In the genomic region with DNA sequence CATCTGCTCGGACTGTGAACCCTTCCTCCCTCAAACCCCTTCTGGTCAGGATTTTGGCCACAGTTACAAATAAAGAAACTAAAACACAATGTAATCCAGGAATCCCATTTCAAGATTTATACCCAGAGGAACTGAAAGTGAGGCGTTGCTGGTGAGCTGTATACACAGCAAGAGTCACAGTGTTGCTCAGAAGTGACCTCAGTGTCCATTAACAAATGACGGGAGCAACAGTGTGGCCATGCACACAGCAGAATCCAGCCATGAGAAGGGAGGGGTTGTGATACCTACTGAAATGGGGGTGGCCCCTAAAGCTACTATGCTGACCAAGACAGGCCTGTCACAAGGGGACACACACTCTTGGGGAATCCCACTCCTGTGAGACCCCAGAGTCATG, we compare ENCODE assay signal across 18 mouse cellular contexts. TPM values are rescaled to one million over a fixed set of nuclear protein-coding genes. Genes with fewer than 3 reads are reported as not detected.
DNase-seq lines count a peak whose midpoint lies in the region; TF ChIP-seq lines count a peak whose summit lies in the region.
"Had no signal": no experiment of that assay in that cellular context is flagged by ENCODE, and none has a peak within 500 bp of the region (broad histone marks: within the 10 kb centered on the region; RNA-seq: fewer than 3 reads in every experiment).

No protein-coding gene starts in this region.

- H3K4me1 ChIP-seq in kidney, adult 2 months (ENCODE audit: control insufficient read depth, insufficient read depth, low read length): no peaks in the 10 kb centered on the region
- H3K4me1 ChIP-seq in thymus, adult 2 months (replicated peaks; ENCODE audit: control insufficient read depth, insufficient read depth, low read length): peaks cover 33% of the 10 kb centered on the region
- peaks cover 58% of the 10 kb centered on the region for H3K4me1 ChIP-seq in megakaryocyte, embryonic 14.5 days
- H3K4me1 ChIP-seq: midbrain, embryonic 12.5 days had no signal

- no peak for TF ChIP-seq CTCF in kidney, adult 2 months (conservative IDR thresholded peaks at IDR 0.05; ENCODE audit: insufficient read depth, insufficient read length, low read depth, low read length)
- no peak for TF ChIP-seq CTCF in thymus, adult 2 months (IDR thresholded peaks at IDR 0.05; ENCODE audit: borderline replicate concordance, control insufficient read depth, extremely low read depth, insufficient read depth, low read length, poor library complexity)

- no peak for TF ChIP-seq POLR2A in kidney, adult 2 months (IDR thresholded peaks at IDR 0.05; ENCODE audit: low read depth, low read length)
- TF ChIP-seq POLR2A in thymus, adult 2 months (IDR thresholded peaks at IDR 0.05; ENCODE audit: control insufficient read depth, extremely low read depth, insufficient read depth, low read length, poor library complexity): no peak

- H3K9me3 ChIP-seq in megakaryocyte, embryonic 14.5 days: no peaks in the 10 kb centered on the region
- H3K9me3 ChIP-seq: G1E; hindbrain, embryonic 12.5 days; midbrain, embryonic 12.5 days had no signal

- H3K27ac ChIP-seq in kidney, adult 2 months (ENCODE audit: insufficient read depth, low read depth, low read length): no peak overlapping the region
- H3K27ac ChIP-seq in thymus, adult 2 months (ENCODE audit: control insufficient read depth, insufficient read depth, low read length): peak overlapping the region; percentile 96
- H3K27ac ChIP-seq: hindbrain, embryonic 12.5 days; midbrain, embryonic 12.5 days had no signal

- 65% methylated on average over 3 of the region's 3 CpGs for whole genome bisulfite sequencing in kidney, adult 2 months
- 62% methylated on average over 3 of the region's 3 CpGs for WGBS in thymus, adult 2 months

- no peak overlapping the region for H3K4me3 ChIP-seq in kidney, adult 2 months (ENCODE audit: insufficient read depth, low read depth, low read length)
- no peak overlapping the region for H3K4me3 ChIP-seq in thymus, adult 2 months (ENCODE audit: control insufficient read depth, insufficient read depth, low read length)
- peak overlapping the region; percentile 31 for H3K4me3 ChIP-seq in megakaryocyte, embryonic 14.5 days (replicated peaks)
- H3K4me3 ChIP-seq: hindbrain, embryonic 12.5 days; midbrain, embryonic 12.5 days had no signal

- H3K27me3 ChIP-seq in kidney, adult 2 months (replicated peaks; ENCODE audit: control insufficient read depth, insufficient read depth, low read length): no peaks in the 10 kb centered on the region
- H3K27me3 ChIP-seq in thymus, adult 2 months (ENCODE audit: control insufficient read depth, insufficient read depth, low read length): no peaks in the 10 kb centered on the region
- no peaks in the 10 kb centered on the region for H3K27me3 ChIP-seq in megakaryocyte, embryonic 14.5 days (replicated peaks)
- H3K27me3 ChIP-seq: midbrain, embryonic 12.5 days had no signal

- no peaks in the 10 kb centered on the region for H3K36me3 ChIP-seq in kidney, adult 2 months (ENCODE audit: control insufficient read depth, insufficient read depth, low read length)
- no peaks in the 10 kb centered on the region for H3K36me3 ChIP-seq in thymus, adult 2 months (ENCODE audit: control insufficient read depth, insufficient read depth, low read length)
- H3K36me3 ChIP-seq in megakaryocyte, embryonic 14.5 days (replicated peaks; ENCODE audit: low read length): no peaks in the 10 kb centered on the region
- H3K36me3 ChIP-seq: G1E; hindbrain, embryonic 12.5 days; midbrain, embryonic 12.5 days had no signal

- DNase-seq in kidney, adult 2 months: peak; percentile 2
- no peak for DNase-seq in kidney, adult 8-10 months
- DNase-seq in thymus, adult 2 months: no peak
- DNase-seq in thymus, postnatal 0 days (ENCODE audit: low spot score): no peak
- DNase-seq in adrenal gland, postnatal 25 days: no peak
- no peak for DNase-seq in yolk sac, embryonic 10.5 days (ENCODE audit: low spot score)
- DNase-seq: adrenal gland, postnatal 10 days; cerebellum, postnatal 25 days; heart, adult 18-20 months; right cerebral cortex, postnatal 14 days had no signal

RNA-seq across cellular contexts. Expression of gene Ifitm10, which starts 31.3 kb away (rescaled TPM):
- polyA plus RNA-seq in kidney, adult 2 months (2012; rRNA removed): 3.1 and 4.1 TPM in 2 replicates
- polyA plus RNA-seq in thymus, adult 2 months (2012; rRNA removed): 10.8 and 14.8 TPM in 2 replicates
- polyA plus RNA-seq in thymus, postnatal 0 days (2015; fragmentation: Nextera tagmentation; extraction: Ambion mirVana): 8.5 and 10.6 TPM in 2 replicates
- 3.4 and 19.5 TPM in 2 replicates for polyA plus RNA-seq in megakaryocyte, embryonic 14.5 days (2012; ENCODE audit: insufficient read depth, low replicate concordance)
- 3.0 and 4.1 TPM in 2 replicates for total RNA-seq in adrenal gland, postnatal 25 days (2021)

RNA-seq across cellular contexts. Expression of gene Krtap5-4, which starts 38.9 kb away (rescaled TPM):
- not detected in 2 replicates for polyA plus RNA-seq in kidney, adult 2 months (2012; rRNA removed)
- polyA plus RNA-seq in thymus, adult 2 months (2012; rRNA removed): not detected in 2 replicates
- not detected in 2 replicates for polyA plus RNA-seq in thymus, postnatal 0 days (2015; fragmentation: Nextera tagmentation; extraction: Ambion mirVana)
- polyA plus RNA-seq in megakaryocyte, embryonic 14.5 days (2012; ENCODE audit: insufficient read depth, low replicate concordance): not detected in 2 replicates
- not detected in 2 replicates for total RNA-seq in adrenal gland, postnatal 25 days (2021)
- total RNA-seq: adrenal gland, postnatal 10 days; G1E; heart, adult 18-20 months; layer of hippocampus, adult 18-20 months had no signal
- polyA plus RNA-seq: forebrain, embryonic 14.5 days; G1E; hindbrain, embryonic 12.5 days; intestine, embryonic 16.5 days; lung, embryonic 14.5 days; midbrain, embryonic 12.5 days had no signal

RNA-seq across cellular contexts. Expression of gene Gm49369, which starts 40.2 kb away (rescaled TPM):
- 0.36 TPM in 1 of 2 replicates, not detected in the other for polyA plus RNA-seq in kidney, adult 2 months (2012; rRNA removed)
- polyA plus RNA-seq in thymus, adult 2 months (2012; rRNA removed): 0.23 and 0.31 TPM in 2 replicates
- 5.1 TPM in 1 of 2 replicates, not detected in the other for polyA plus RNA-seq in thymus, postnatal 0 days (2015; fragmentation: Nextera tagmentation; extraction: Ambion mirVana)
- 14.0 and 303 TPM in 2 replicates for polyA plus RNA-seq in megakaryocyte, embryonic 14.5 days (2012; ENCODE audit: insufficient read depth, low replicate concordance)
- 0.55 TPM in 1 of 2 replicates, not detected in the other for total RNA-seq in adrenal gland, postnatal 25 days (2021)
- polyA plus RNA-seq: forebrain, embryonic 14.5 days; hindbrain, embryonic 12.5 days; lung, embryonic 14.5 days; midbrain, embryonic 12.5 days had no signal

RNA-seq across cellular contexts. Expression of gene Krtap5-1, which starts 45.3 kb away (rescaled TPM):
- not detected in 2 replicates for polyA plus RNA-seq in kidney, adult 2 months (2012; rRNA removed)
- polyA plus RNA-seq in thymus, adult 2 months (2012; rRNA removed): not detected in 2 replicates
- polyA plus RNA-seq in thymus, postnatal 0 days (2015; fragmentation: Nextera tagmentation; extraction: Ambion mirVana): not detected in 2 replicates
- polyA plus RNA-seq in megakaryocyte, embryonic 14.5 days (2012; ENCODE audit: insufficient read depth, low replicate concordance): not detected in 2 replicates
- total RNA-seq in adrenal gland, postnatal 25 days (2021): not detected in 2 replicates
- total RNA-seq: adrenal gland, postnatal 10 days; G1E; heart, adult 18-20 months; layer of hippocampus, adult 18-20 months had no signal
- polyA plus RNA-seq: forebrain, embryonic 14.5 days; G1E; hindbrain, embryonic 12.5 days; intestine, embryonic 16.5 days; lung, embryonic 14.5 days; midbrain, embryonic 12.5 days had no signal

RNA-seq across cellular contexts. Expression of gene Ctsd, which starts 45.6 kb away (rescaled TPM):
- 830 and 897 TPM in 2 replicates for polyA plus RNA-seq in kidney, adult 2 months (2012; rRNA removed)
- 762 and 992 TPM in 2 replicates for polyA plus RNA-seq in thymus, adult 2 months (2012; rRNA removed)
- 395 and 403 TPM in 2 replicates for polyA plus RNA-seq in thymus, postnatal 0 days (2015; fragmentation: Nextera tagmentation; extraction: Ambion mirVana)
- 432 and 816 TPM in 2 replicates for polyA plus RNA-seq in megakaryocyte, embryonic 14.5 days (2012; ENCODE audit: insufficient read depth, low replicate concordance)
- 1,030 and 1,043 TPM in 2 replicates for total RNA-seq in adrenal gland, postnatal 25 days (2021)
